Mouse (Mus musculus): Measurements from ENCODE around the gene Dlst. TPM values are rescaled to one million over a fixed set of nuclear protein-coding genes. Genes with fewer than 3 reads are reported as not detected.

Gene Dlst
- total RNA-seq, 2 experiments from 2014 or later: 348 to 363 TPM

DNA sequence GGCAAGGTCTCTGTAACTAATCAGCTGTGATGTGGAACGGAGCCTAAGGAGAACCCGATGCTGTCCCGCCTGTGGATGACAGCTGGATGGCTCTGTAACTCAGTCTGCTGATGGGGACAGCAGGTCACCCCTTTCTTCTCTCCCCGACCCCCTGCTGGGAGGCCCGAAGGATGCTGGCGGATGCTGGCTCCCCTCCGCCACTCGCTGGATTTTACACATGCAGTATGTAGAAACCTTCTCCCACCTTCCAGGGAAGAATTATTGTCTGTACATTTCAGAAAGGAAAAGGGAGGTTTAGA lies 71.7 kb downstream of the Dlst start:
- no peak for DNase-seq

DNA sequence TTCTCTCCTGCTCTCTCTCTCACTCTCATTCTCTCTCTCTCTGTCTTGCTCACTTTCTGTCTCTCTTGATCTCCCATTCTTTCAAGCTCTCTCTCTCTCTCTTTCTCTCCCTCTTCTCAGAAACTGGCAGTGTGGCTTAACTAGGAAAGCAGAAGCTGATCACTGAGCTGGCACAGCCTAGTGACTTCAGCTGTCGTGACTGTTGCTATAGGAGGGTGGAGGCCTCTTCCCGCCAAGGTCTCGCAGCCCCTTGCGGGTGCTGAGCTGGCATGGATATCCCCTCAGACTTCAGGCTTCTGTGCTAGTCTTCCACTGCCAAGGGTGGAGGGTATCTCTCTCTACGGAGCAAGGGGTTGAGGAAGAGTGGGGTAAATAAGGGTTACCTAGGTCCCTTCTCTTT lies 72.3 kb downstream of the Dlst start:
- no peak for DNase-seq

GRCm38 (mm10) chr12:85184118-85184517 lies 73.5 kb downstream of the Dlst start:
- DNase-seq: no peak

Other genes starting within 250 kb of the Dlst start
- gene Ltbp2, start 234.3 kb upstream of the Dlst start, total RNA-seq (2021): 1 to 10 TPM; 6.5 to 6.6 TPM
- gene Fcf1, start 139.9 kb upstream of the Dlst start, total RNA-seq (2021): 10 to 100 TPM; 87.4 to 99.4 TPM
- gene Arel1, start 139.9 kb upstream of the Dlst start, total RNA-seq (2021): 10 to 100 TPM; 34.9 to 36.4 TPM
- gene Ylpm1, start 114.5 kb upstream of the Dlst start, total RNA-seq (2021): 10 to 100 TPM; 48.5 to 52.1 TPM
- gene Prox2, start 74 bp upstream of the Dlst start, total RNA-seq (2021): 1 to 10 TPM; 2.5 to 4.9 TPM
- gene Rps6kl1, start 40.4 kb downstream of the Dlst start, total RNA-seq (2021): under 1 TPM; 0.46 to 0.50 TPM
- gene Pgf, start 67.0 kb downstream of the Dlst start, total RNA-seq (2021): 1 to 10 TPM in 1 of 2 experiments, under 1 TPM in 1; 0.43 to 2.1 TPM
- gene Eif2b2, start 108.6 kb downstream of the Dlst start, total RNA-seq (2021): 10 to 100 TPM; 82.1 to 85.3 TPM
- gene Mlh3, start 159.8 kb downstream of the Dlst start, total RNA-seq (2021): 10 to 100 TPM; 11.0 to 12.9 TPM
- gene Acyp1, start 177.6 kb downstream of the Dlst start, total RNA-seq (2021): 10 to 100 TPM; 28.4 to 37.7 TPM
- 1 to 10 TPM; 1.1 to 1.9 TPM for gene Zc2hc1c, start 177.8 kb downstream of the Dlst start, total RNA-seq (2021)
- gene Nek9, start 228.5 kb downstream of the Dlst start, total RNA-seq (2021): 10 to 100 TPM; 91.1 to 94.2 TPM